Mouse (Mus musculus) ES-E14 (cell line): ENCODE results near the gene Rgma.

Source experiments
- MAFK ChIP-seq: IDR thresholded peaks from 2 replicates; pipeline ENCODE4 v1.6.1; 2014; ENCODE audit warnings: mild to moderate bottlenecking, low read depth, low read length, inconsistent platforms; ENCODE audit not compliant: insufficient read depth
- ZC3H11A ChIP-seq: IDR thresholded peaks from 2 replicates; pipeline ENCODE4 v1.6.1; 2012; ENCODE audit warnings: low read depth, mild to moderate bottlenecking, inconsistent platforms, low read length, borderline replicate concordance
- ZNF384 ChIP-seq: IDR thresholded peaks from 2 replicates; pipeline ENCODE4 v1.6.1; 2012; ENCODE audit warnings: low read depth, low read length, inconsistent platforms

DNA sequence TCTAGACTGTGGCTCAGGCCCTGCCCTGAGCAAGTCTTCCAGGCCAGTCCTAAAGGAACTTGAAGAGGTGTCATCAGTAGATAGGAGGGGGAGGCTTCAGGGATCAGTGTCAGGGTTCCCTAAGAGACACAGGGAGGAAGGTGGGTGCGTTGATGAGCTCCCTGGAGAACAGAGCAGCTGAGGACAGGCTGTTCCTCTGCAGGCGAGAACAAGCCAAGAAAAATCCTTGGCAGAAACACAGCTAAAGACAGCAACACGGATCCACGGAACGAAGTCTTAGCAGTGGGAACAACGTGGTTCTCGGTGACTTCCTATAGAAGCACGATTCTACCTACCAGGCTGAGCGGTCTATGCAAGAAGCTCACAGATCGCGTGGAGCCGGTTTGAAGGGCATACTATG is 44.6 kb upstream of the Rgma start:
- TF ChIP-seq ZNF384, result no peak
- TF ChIP-seq ZC3H11A, result no peak
- no peak for TF ChIP-seq MAFK
